Mouse (Mus musculus) megakaryocyte-erythroid progenitor cell, adult 5 weeks (primary cell): ENCODE measurements around the gene 1700084M14Rik. TPM values are rescaled to one million over a fixed set of nuclear protein-coding genes. Genes with fewer than 3 reads are reported as not detected.

Source experiments
- polyA plus RNA-seq: library from polyadenylated mRNA; stranded (reverse); fragments of >175 nt; gene quantifications from 2 replicates; pipeline ENCODE4 v1.2.3, GENCODE M21; 2012

The 1700084M14Rik gene
- polyA plus RNA-seq, result not detected in 2 replicates

GRCm38 (mm10) chrX:91575811-91576210 is at the start of gene 1700084M14Rik:
Gene 1700084M14Rik, minus strand, starts transcription at chrX:91575911.

Other genes with a start within 250 kb of the 1700084M14Rik start
- gene Mageb2, start 244.2 kb downstream of the 1700084M14Rik start, polyA plus RNA-seq, result not detected in 2 replicates
- not detected in 2 replicates for gene Gm5072, start 183.4 kb downstream of the 1700084M14Rik start, polyA plus RNA-seq
- not detected in 2 replicates for gene Gm8914, start 95.8 kb downstream of the 1700084M14Rik start, polyA plus RNA-seq
- gene Gm14781, start 56.3 kb upstream of the 1700084M14Rik start, polyA plus RNA-seq, result not detected in 2 replicates
- not detected in 2 replicates for gene Mageb5, start 207.1 kb upstream of the 1700084M14Rik start, polyA plus RNA-seq